Mouse (Mus musculus): ENCODE results near the gene Chchd1.

- TF ChIP-seq CTCF (IDR thresholded peaks at IDR 0.05; ENCODE audit: control insufficient read depth, insufficient read depth, insufficient replicate concordance, low read depth, low read length): no peak
- TF ChIP-seq POLR2A (IDR thresholded peaks at IDR 0.05; ENCODE audit: control insufficient read depth, low read depth, low read length): no peak
Measured at GRCm38 (mm10) chr14:20730853-20731602, 28.2 kb downstream of the Chchd1 start.

Data from testis, adult 2 months (tissue).